Mouse (Mus musculus): ENCODE data around the gene Zfyve1. TPM values are rescaled to one million over a fixed set of nuclear protein-coding genes. Genes with fewer than 3 reads are reported as not detected.
"Not testable (repeated sequence)": the region's sequence is repeated elsewhere in the genome, so short reads cannot be mapped to it uniquely, and the experiment has no call there.

Zfyve1 gene
- total RNA-seq (2022) = 10 to 100 TPM; 19.4 to 29.8 (median 25.8) TPM

- peak; percentile 90 to 94 for DNase-seq (ENCODE audit: low spot score in 2 of 2)
Observed at GRCm38 (mm10) chr12:83597025-83597501, at the start of gene Zfyve1. Zfyve1 (minus strand) TSS chr12:83597222.

GRCm38 (mm10) chr12:83643116-83643515, 46.1 kb upstream of the Zfyve1 start:
- DNase-seq (ENCODE audit: low spot score in 2 of 2) = no peak

- DNase-seq (ENCODE audit: low spot score in 2 of 2) = no peak
Observed at GRCm38 (mm10) chr12:83641233-83641632, 44.2 kb upstream of the Zfyve1 start.

GRCm38 (mm10) chr12:83633807-83634206, 36.8 kb upstream of the Zfyve1 start:
- DNase-seq (ENCODE audit: low spot score in 2 of 2) = no peak

GRCm38 (mm10) chr12:83632680-83633025, 35.6 kb upstream of the Zfyve1 start:
- peak; percentile 8 to 20 for DNase-seq (ENCODE audit: low spot score in 2 of 2)

- DNase-seq (ENCODE audit: low spot score in 2 of 2) = peak; percentile 96
Observed at GRCm38 (mm10) chr12:83631743-83632679, 35.0 kb upstream of the Zfyve1 start.

- DNase-seq (ENCODE audit: low spot score in 2 of 2) = not testable (repeated sequence)
Observed at GRCm38 (mm10) chr12:83630936-83631335, 33.9 kb upstream of the Zfyve1 start, which contains the start of gene Rbm25. Rbm25 (plus strand) TSS chr12:83631236.

GRCm38 (mm10) chr12:83624321-83624720, 27.3 kb upstream of the Zfyve1 start:
- DNase-seq (ENCODE audit: low spot score in 2 of 2) = no peak

- no peak for DNase-seq (ENCODE audit: low spot score in 2 of 2)
Observed at GRCm38 (mm10) chr12:83622031-83622755, 25.2 kb upstream of the Zfyve1 start.

GRCm38 (mm10) chr12:83620694-83621093, 23.7 kb upstream of the Zfyve1 start:
- not testable (repeated sequence) for DNase-seq (ENCODE audit: low spot score in 2 of 2)

GRCm38 (mm10) chr12:83618981-83619380, 22.0 kb upstream of the Zfyve1 start:
- DNase-seq (ENCODE audit: low spot score in 2 of 2) = no peak

GRCm38 (mm10) chr12:83617261-83617660, 20.2 kb upstream of the Zfyve1 start:
- no peak for DNase-seq (ENCODE audit: low spot score in 2 of 2)

GRCm38 (mm10) chr12:83606411-83606810, 9.4 kb upstream of the Zfyve1 start:
- not testable (repeated sequence) for DNase-seq (ENCODE audit: low spot score in 2 of 2)

- no peak for DNase-seq (ENCODE audit: low spot score in 2 of 2)
Observed at GRCm38 (mm10) chr12:83602285-83602684, 5.3 kb upstream of the Zfyve1 start.

GRCm38 (mm10) chr12:83597881-83598280, 859 bp upstream of the Zfyve1 start:
- DNase-seq (ENCODE audit: low spot score in 2 of 2) = no peak

GRCm38 (mm10) chr12:83596191-83596954, 649 bp downstream of the Zfyve1 start:
- no peak for DNase-seq (ENCODE audit: low spot score in 2 of 2)

GRCm38 (mm10) chr12:83594454-83595040, 2.5 kb downstream of the Zfyve1 start:
- no peak for DNase-seq (ENCODE audit: low spot score in 2 of 2)

GRCm38 (mm10) chr12:83591754-83592501, 5.1 kb downstream of the Zfyve1 start:
- no peak for DNase-seq (ENCODE audit: low spot score in 2 of 2)

- DNase-seq (ENCODE audit: low spot score in 2 of 2) = no peak
Observed at GRCm38 (mm10) chr12:83586628-83587027, 10.4 kb downstream of the Zfyve1 start.

GRCm38 (mm10) chr12:83582747-83583146, 14.3 kb downstream of the Zfyve1 start:
- no peak for DNase-seq (ENCODE audit: low spot score in 2 of 2)

Measured in gastrocnemius, adult 8-10 months (tissue).